Mouse (Mus musculus): Measurements from ENCODE around the gene Gm7073. TPM values are rescaled to one million over a fixed set of nuclear protein-coding genes. Genes with fewer than 3 reads are reported as not detected.

Gm7073 gene
- total and polyA plus RNA-seq, 2 experiments from 2014 or later, result not detected

GRCm38 (mm10) chrX:60414563-60415111 is 124.4 kb downstream of the Gm7073 start:
- Histone ChIP-seq H3K4me3 (ENCODE audit: low read depth, low read length) (no peak overlapping the region), H3K9ac (no peak overlapping the region), H3K36me3 (ENCODE audit: insufficient read depth) (no peaks in the 10 kb centered on the region), H3K4me1 (ENCODE audit: insufficient read depth) (no peaks in the 10 kb centered on the region), H3K4me2 (ENCODE audit: low read depth) (no peak overlapping the region), H3K27me3 (ENCODE audit: insufficient read depth, low read length) (no peaks in the 10 kb centered on the region), H3K9me3 (ENCODE audit: low read length) (no peaks in the 10 kb centered on the region), H3K27ac (ENCODE audit: low read depth, low read length) (no peak overlapping the region)
- WGBS, result 29% methylated on average over 4 of the region's 4 CpGs
- ATAC-seq, result no peak
- TF ChIP-seq CTCF (IDR thresholded peaks at IDR 0.05; ENCODE audit: low read depth), result no peak
- no peak for DNase-seq

GRCm38 (mm10) chrX:60405681-60406080 is 133.4 kb downstream of the Gm7073 start:
- Histone ChIP-seq H3K9ac (no peak overlapping the region), H3K27me3 (ENCODE audit: insufficient read depth, low read length) (no peaks in the 10 kb centered on the region), H3K4me3 (ENCODE audit: low read depth, low read length) (no peak overlapping the region), H3K27ac (ENCODE audit: low read depth, low read length) (no peak overlapping the region), H3K36me3 (ENCODE audit: insufficient read depth) (no peaks in the 10 kb centered on the region), H3K9me3 (ENCODE audit: low read length) (no peaks in the 10 kb centered on the region), H3K4me2 (ENCODE audit: low read depth) (no peak overlapping the region), H3K4me1 (ENCODE audit: insufficient read depth) (no peaks in the 10 kb centered on the region)
- ATAC-seq (no peak), DNase-seq (no peak)
- WGBS, result 70% methylated on average over 4 of the region's 4 CpGs
- TF ChIP-seq CTCF (IDR thresholded peaks at IDR 0.05; ENCODE audit: low read depth), result no peak

GRCm38 (mm10) chrX:60404668-60405044 is 134.4 kb downstream of the Gm7073 start:
- Histone ChIP-seq H3K4me3 (ENCODE audit: low read depth, low read length) (peak overlapping the region; percentile 59), H3K27me3 (ENCODE audit: insufficient read depth, low read length) (no peaks in the 10 kb centered on the region), H3K36me3 (ENCODE audit: insufficient read depth) (no peaks in the 10 kb centered on the region), H3K4me2 (ENCODE audit: low read depth) (peak overlapping the region; percentile 31), H3K9me3 (ENCODE audit: low read length) (no peaks in the 10 kb centered on the region), H3K27ac (ENCODE audit: low read depth, low read length) (peak overlapping the region; percentile 85), H3K9ac (peak overlapping the region; percentile 66), H3K4me1 (ENCODE audit: insufficient read depth) (no peaks in the 10 kb centered on the region)
- peak; percentile 65 for TF ChIP-seq CTCF (IDR thresholded peaks at IDR 0.05; ENCODE audit: low read depth)
- DNase-seq, result peak; percentile 88
- 23% methylated on average over 17 of the region's 17 CpGs for WGBS
- peak; percentile 97 for ATAC-seq

- peak overlapping the region; percentile 59 for H3K4me3 ChIP-seq (ENCODE audit: low read depth, low read length)
- H3K27ac ChIP-seq (ENCODE audit: low read depth, low read length), result peak overlapping the region; percentile 85
- peak overlapping the region; percentile 66 for H3K9ac ChIP-seq
- H3K4me1 ChIP-seq (ENCODE audit: insufficient read depth), result no peaks in the 10 kb centered on the region
- H3K4me2 ChIP-seq (ENCODE audit: low read depth), result peak overlapping the region; percentile 57
- no peaks in the 10 kb centered on the region for H3K9me3 ChIP-seq (ENCODE audit: low read length)
- no peaks in the 10 kb centered on the region for H3K36me3 ChIP-seq (ENCODE audit: insufficient read depth)
- TF ChIP-seq CTCF (IDR thresholded peaks at IDR 0.05; ENCODE audit: low read depth), result no peak
- H3K27me3 ChIP-seq (ENCODE audit: insufficient read depth, low read length), result no peaks in the 10 kb centered on the region
- DNase-seq (peak; percentile 57), ATAC-seq (peak; percentile 70)
- 35% methylated on average over 56 of the region's 126 CpGs for WGBS
Observed at GRCm38 (mm10) chrX:60403764-60404667, 135.0 kb downstream of the Gm7073 start.

GRCm38 (mm10) chrX:60403062-60403763 is 135.8 kb downstream of the Gm7073 start:
- Histone ChIP-seq H3K9ac (peak overlapping the region; percentile 66), H3K27me3 (ENCODE audit: insufficient read depth, low read length) (no peaks in the 10 kb centered on the region), H3K4me2 (ENCODE audit: low read depth) (peak overlapping the region; percentile 57), H3K9me3 (ENCODE audit: low read length) (no peaks in the 10 kb centered on the region), H3K4me1 (ENCODE audit: insufficient read depth) (no peaks in the 10 kb centered on the region), H3K36me3 (ENCODE audit: insufficient read depth) (no peaks in the 10 kb centered on the region), H3K27ac (ENCODE audit: low read depth, low read length) (0 out of 2 replicates have a peak overlapping the region, but pooled peaks have one; percentile 85), H3K4me3 (ENCODE audit: low read depth, low read length) (peak overlapping the region; percentile 59)
- TF ChIP-seq CTCF (IDR thresholded peaks at IDR 0.05; ENCODE audit: low read depth), result no peak
- ATAC-seq (peak; percentile 7; the same call in 1 of the 2 replicates), DNase-seq (peak; percentile 32)
- 28% methylated on average over 39 of the region's 46 CpGs for WGBS

GRCm38 (mm10) chrX:60394292-60394691 is 144.8 kb downstream of the Gm7073 start:
- no peaks in the 10 kb centered on the region for H3K36me3 ChIP-seq (ENCODE audit: insufficient read depth)
- H3K27ac ChIP-seq (ENCODE audit: low read depth, low read length), result no peak overlapping the region
- H3K4me1 ChIP-seq (ENCODE audit: insufficient read depth), result no peaks in the 10 kb centered on the region
- ATAC-seq, result no peak
- no peaks in the 10 kb centered on the region for H3K9me3 ChIP-seq (ENCODE audit: low read length)
- no peak overlapping the region for H3K9ac ChIP-seq
- no peak for TF ChIP-seq CTCF (IDR thresholded peaks at IDR 0.05; ENCODE audit: low read depth)
- no peak overlapping the region for H3K4me2 ChIP-seq (ENCODE audit: low read depth)
- no peaks in the 10 kb centered on the region for H3K27me3 ChIP-seq (ENCODE audit: insufficient read depth, low read length)
- DNase-seq, result no peak
- WGBS, result 63% methylated on average over 4 of the region's 4 CpGs
- no peak overlapping the region for H3K4me3 ChIP-seq (ENCODE audit: low read depth, low read length)
